Mouse (Mus musculus): ENCODE data around the gene Acaa1a. TPM values are rescaled to one million over a fixed set of nuclear protein-coding genes. Genes with fewer than 3 reads are reported as not detected.

Acaa1a gene
- polyA plus RNA-seq (2012; rRNA removed): 127 and 141 TPM in 2 replicates

GRCm38 (mm10) chr9:119339558-119340211 lies at the start of gene Acaa1a:
Gene Acaa1a, plus strand, starts transcription at chr9:119339676.

DNA sequence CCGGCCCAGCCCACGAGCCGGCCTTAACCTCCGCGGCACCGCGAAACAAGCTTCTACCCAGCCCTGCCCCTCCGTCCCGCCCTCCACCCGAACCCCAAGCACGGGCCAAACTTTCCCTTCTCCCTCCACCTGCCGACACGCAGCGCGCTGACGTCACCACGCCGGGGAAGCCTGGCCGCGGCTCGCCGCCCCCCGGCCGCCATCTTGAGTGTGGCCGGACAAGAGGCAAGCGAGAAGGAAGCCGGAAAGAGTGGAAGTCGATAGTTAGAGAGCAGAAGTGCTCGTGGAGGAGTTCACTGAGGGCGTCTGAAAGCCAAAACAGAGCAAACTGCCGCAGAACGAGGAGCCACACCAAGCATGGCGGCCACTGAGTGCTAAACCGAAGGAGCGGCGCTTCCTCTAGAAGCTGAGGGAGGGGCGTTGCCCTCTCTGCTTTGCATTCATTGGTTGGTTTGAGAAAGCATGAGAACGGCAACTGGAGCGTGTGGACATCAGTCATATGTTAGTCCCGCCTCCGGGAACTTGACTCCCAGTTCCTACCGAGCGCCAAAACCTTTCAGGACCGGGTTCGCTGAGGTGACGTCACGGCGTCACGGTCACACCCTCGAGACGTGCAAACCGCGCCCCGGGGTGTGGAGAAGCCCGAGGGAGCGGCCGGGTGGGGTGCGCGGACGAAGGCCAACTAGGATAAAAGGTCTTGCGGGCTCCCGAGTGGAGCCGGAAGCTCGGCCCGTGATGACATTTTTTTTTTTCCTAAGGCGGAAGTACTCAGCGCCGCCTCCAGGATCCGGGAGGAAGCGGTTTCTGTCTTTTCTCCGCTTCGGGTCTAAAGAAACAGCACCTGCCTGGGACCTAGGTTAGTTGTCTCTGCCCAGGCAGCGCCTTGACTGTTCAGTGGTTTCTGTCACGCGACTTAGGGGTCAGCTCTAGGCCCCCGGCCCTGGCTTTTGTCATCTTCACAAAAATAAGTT lies 16.9 kb upstream of the Acaa1a start, which contains the start of gene Oxsr1:
TSS of gene Oxsr1 (minus strand) at position 139 of the 971 bp plus-strand sequence.

DNA sequence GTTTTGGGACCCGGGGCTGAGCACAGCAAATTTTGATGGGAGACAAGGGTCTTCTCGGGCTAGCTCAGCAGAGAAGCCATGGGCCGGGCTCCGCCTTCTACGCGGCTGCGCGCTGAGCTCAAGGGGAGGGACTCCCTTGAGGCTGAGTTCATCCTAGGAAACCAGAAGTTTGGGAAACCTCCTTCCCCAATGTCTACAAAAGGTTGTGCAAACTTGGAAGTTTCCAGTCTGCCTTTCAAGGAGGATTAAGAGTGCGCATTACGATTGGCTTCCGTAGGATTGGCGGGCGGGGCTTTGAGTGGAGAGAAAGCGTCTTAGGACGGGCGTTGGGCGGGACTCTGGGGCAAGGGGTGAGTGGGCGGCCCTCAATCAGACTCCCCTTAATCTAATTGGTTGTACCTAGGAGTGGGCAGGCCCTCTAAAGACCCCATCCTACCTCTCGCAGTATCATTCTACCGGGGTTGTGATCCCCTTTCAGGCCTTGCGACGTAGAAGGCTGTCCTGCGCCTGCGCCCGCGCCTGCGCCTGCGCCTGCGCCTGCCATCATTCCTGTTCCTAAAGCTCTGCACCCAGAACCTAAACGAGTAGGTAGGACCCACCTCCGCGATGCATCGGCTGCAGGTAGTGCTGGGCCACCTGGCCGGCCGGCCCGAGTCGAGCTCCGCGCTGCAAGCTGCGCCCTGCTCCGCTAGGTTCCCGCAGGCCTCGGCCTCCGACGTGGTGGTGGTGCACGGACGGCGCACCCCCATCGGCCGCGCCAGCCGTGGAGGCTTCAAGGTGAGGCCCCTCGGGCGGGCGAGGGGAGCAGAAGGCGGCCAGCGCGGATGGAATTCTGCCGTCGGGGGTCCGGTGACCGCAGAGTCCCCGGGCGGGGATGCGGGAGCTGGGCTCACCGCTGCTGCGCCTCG lies 1.7 kb downstream of the Acaa1a start, which contains the start of gene Myd88:
TSS of gene Myd88 (minus strand) at position 503 of the 908 bp plus-strand sequence.

DNA sequence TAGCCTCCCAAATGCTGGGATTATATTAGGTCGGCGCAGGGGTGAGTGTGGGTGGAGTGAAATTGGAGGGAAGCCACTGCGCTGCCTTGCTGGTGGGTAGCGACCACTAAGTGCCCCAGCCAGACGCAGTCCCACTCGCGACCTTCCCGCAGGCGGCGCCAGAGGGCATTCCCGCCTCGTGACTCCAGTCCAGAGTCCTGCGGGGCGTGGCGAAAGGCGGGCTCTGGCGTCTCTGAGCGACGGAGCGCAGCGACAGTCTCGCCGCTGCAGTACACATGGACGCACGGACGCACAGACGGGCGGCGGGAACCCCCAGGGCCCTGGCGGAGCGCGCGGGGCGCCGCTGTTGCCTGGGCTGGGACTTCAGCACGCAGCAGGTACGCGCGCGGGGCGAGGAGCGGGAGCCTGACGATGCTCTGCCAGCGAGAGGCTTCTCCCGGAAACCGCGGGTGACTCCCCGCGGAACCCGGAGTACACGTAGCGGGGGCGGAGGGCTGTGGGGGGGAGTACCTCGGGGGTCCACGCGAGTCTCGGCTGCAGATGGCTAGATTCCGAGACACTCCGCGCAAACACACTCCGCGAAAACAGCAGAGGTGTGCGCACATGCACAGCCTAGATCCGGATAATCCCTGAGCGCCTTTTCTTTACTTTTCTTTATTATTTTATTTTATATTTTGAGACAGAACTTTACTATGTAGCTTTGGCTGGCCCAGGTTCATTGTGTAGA lies 18.0 kb downstream of the Acaa1a start, which contains the start of gene Xylb:
TSS of gene Xylb (plus strand) at position 51 of the 727 bp plus-strand sequence.

GRCm38 (mm10) chr9:119365284-119365683 lies 25.8 kb downstream of the Acaa1a start, which contains the start of gene Slc22a14:
Gene Slc22a14, minus strand, starts transcription at chr9:119365553.

Other genes starting within 250 kb of the Acaa1a start
- gene Plcd1, start 246.2 kb upstream of the Acaa1a start, polyA plus RNA-seq (2012; rRNA removed): 21.7 and 35.2 TPM in 2 replicates
- gene Dlec1, start 237.2 kb upstream of the Acaa1a start, polyA plus RNA-seq (2012; rRNA removed): 1.6 and 2.1 TPM in 2 replicates
- gene Acaa1b, start 182.6 kb upstream of the Acaa1a start, polyA plus RNA-seq (2012; rRNA removed): 1.8 and 2.3 TPM in 2 replicates
- not detected in 2 replicates for gene Gm47289, start 180.5 kb upstream of the Acaa1a start, polyA plus RNA-seq (2012; rRNA removed)
- gene Slc22a13, start 130.6 kb upstream of the Acaa1a start, polyA plus RNA-seq (2012; rRNA removed): 0.05 and 0.06 TPM in 2 replicates
- gene Oxsr1, start 17.2 kb upstream of the Acaa1a start, polyA plus RNA-seq (2012; rRNA removed): 47.6 and 51.5 TPM in 2 replicates
- gene Myd88, start 1.7 kb downstream of the Acaa1a start, polyA plus RNA-seq (2012; rRNA removed): 4.7 and 6.6 TPM in 2 replicates
- gene Xylb, start 17.7 kb downstream of the Acaa1a start, polyA plus RNA-seq (2012; rRNA removed): 7.5 and 7.7 TPM in 2 replicates
- gene Slc22a14, start 25.9 kb downstream of the Acaa1a start, polyA plus RNA-seq (2012; rRNA removed): 0.03 and 0.05 TPM in 2 replicates
- gene Acvr2b, start 62.4 kb downstream of the Acaa1a start, polyA plus RNA-seq (2012; rRNA removed): 21.0 and 21.5 TPM in 2 replicates
- gene Exog, start 105.3 kb downstream of the Acaa1a start, polyA plus RNA-seq (2012; rRNA removed): 18.5 and 20.2 TPM in 2 replicates
- gene Scn5a, start 239.3 kb downstream of the Acaa1a start, polyA plus RNA-seq (2012; rRNA removed): 0.96 and 1.3 TPM in 2 replicates